Mouse (Mus musculus) NIH3T3 (cell line): Measurements from ENCODE around the gene Gramd1b.

Experiments
- DNase-seq: peaks from one replicate; pipeline ENCODE4 v3.0.0-alpha.2; 2012; ENCODE audit warnings: low read depth

The Gramd1b gene

DNA sequence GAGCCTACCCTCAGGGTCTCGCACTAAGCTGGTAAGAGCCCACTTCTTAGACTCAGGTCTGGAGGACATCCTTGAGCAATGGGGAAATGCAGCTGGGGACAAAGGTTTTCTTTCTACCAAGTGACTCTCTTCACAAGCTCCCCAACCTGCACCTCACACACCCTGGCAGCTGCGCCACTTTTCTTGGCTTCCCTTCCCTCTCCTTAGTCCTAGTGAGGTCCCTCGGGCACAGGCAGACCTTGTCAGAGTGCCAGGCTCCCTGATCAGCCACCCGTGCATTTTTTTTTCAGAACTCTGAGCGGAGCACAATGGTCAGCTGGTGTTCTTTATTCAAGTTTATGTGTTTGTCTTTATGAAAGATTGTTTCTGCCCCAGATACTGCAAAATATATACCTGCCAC, 194.5 kb downstream of the Gramd1b start:
- DNase-seq: peak; percentile 9

DNA sequence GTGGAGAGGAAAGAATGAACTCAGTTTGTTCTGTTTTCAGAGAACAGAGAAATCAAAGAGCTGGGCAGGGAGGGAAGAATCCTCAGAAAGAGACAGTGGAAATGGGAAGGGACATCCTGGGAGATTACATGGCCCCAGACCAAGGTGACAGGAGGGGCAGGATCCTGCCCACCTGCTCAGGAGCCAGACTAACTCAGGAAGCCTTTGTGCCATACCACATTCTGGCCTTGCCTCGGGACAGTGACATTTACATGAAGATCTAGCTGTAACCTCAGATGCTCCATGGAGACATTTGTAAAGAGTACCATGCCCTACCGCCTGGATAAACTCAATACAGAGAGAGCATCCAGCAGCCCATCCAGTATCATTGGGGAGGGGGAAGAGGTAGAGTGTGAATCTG, 196.6 kb downstream of the Gramd1b start:
- no peak for DNase-seq

DNA sequence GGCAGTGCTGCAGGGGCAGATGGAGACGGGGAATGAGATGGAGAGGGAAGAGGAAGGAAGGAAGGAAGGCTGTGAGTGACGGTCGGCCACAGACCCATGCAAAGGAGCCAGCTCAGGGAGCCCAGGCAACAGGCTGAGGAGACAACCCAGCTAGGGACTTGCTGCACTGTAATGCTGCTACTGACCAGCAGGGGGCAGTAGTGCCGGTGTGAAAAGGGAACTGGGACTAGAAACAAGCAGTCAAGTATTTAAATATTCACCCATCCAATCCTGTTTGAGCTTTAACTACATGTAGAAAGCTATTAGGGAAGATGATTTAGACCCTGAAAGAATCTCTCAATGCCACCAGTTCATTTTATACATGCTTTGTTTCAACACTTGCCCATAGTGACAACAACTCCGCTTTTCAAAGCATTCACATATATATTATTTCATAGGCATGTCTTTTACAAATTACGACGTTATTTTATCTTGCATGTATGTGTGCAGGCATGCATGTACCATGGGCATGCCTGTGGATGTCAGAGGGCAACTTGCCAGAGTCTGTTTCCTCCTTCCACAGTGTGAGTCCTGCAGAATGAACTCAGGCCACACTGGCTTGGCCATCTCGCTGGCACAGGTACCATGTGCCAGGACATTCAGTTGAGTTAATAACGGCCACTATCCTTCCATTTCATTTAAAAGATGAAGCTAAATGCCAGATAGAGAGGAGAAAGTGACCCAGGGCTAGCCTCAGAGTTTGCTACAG, 197.4 kb downstream of the Gramd1b start:
- peak; percentile 79 for DNase-seq

DNA sequence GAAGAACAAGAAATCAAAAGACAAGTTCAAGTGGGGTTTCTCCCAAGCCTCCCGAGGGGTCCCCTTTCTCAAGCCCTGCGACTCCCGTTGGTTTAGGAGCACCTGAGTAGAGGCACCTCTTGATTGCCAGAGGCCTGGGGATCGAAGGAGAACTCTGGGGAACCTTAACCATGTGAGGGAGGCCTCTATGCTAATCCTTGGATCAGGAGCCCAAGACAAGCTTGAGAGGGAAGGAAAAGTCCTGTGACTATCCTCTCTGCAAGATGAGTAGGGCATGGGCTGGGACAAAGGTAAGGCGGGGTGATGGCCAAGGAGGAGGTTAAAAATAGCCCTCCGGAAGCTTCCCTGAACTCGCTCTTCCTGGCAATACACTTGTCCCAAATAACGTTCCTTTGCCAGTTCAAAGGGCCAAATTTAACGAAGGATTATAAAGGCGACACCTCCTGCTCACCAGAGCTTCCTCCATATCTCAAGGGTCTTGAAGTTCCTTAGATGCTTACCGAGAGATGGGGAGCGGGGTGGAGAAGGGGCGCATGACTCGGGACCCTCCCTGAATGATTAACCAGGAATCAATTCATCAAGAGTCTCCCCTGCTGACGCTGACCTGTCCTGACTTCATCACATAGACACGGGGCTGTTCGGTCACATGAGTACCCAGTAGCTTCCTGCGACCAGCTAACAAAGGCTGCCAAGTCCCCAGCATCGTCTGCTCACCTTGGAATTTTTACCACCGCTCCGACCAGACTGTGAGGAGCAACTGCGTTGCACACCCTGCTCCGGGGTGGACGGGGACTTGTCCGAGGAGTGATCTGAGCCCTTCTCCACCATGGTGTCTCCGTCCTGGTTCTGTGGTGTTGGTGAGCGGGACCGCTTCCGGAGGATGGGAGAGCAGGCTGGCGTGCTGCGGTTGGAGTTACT, 198.2 kb downstream of the Gramd1b start:
- DNase-seq: no peak

DNA sequence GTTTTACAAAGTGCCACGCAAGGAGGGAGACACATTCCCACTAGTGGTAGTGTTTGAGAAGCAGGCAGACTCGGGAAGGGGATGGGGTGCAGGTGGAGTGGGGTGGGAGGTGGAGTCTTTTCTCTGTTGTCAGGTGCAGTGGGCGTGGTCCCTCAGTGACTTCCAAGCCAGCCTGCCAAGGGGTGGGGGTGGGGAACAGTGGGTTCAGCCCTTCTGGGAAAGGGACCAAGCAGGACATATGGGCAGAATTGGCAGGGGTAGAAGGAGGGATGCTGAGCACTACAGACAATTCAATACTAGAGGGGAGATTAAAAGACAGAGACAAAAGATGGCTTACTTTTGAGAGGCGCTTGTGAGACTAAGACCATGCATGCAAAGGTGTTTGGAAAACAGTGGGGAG, 198.9 kb downstream of the Gramd1b start:
- no peak for DNase-seq

DNA sequence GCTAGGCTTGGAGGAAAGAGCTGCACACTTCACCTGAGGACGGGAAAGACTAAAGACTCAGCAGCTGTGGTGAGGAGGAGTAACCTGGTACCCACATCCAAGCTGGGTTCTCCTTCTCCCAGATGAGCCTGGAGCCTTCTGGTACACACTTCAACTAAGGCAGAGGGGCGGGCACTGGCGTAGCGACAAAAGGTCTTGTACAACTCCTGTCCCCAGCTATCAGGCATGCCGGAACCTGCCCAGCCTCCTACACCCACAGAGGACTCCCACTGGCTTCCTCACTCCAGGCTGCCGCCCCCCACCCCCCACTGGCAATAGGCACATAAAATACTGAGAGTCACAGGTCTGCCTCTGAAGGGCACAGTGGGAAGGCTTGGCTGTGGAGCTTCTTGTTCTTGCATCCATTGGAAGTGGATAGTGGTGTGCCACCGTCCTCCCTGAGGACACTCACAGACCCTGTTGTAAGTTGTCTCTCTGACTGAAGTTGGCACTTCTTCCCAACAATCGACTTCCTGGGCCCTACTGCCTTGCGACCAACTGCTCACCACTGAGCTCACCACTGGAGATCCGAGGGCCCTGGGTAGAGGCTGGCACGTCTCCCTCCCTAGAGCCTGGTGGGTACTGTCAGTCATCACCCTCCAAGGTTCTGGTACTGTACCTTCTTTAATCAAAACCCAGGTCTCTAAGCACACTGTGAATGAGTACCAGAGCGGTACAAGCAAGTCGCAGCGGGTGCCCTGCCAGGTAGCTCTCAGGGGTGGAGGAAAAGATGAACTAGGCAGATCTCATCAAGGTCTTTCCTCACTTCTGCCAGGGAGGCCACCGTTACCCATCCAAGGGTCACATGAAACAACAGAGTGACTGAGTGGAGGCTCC, 199.5 kb downstream of the Gramd1b start:
- DNase-seq: no peak

DNA sequence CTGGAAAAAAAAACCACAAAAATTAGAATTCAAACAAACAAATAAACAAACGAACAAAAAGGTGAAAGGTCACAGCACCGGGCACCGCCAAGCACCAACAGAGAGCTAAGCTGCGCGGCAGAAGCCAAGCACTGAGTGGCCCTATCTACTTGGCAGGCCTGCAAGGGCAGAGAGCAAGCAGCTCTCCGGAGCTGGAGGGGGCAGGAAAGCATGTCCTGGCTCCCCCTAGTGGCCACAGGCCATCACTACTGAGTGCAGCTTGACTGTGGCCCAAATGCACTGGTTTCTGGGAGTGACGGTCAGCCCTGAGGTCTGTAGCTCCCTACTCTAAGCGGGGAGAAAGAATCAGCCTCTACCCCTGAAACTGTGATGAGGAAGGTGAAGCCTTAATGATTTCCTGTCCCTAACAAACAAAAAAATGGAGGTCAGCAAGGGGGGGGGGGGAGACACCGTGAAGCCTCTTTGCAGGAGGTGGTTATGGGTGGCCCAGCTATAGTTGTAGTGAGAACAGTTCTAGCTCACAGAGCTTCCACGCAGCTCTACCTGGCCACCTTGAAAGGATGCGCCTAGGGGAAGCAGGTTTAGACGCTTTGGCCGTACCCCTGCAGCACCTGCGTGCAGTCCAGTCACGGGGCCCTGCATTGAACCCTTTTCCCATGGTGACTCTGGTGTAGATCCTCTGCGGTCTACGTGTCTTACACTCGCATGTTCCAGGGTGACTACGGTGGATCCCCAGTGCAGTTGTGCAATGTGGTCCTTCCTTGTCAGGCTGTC, 200.4 kb downstream of the Gramd1b start:
- DNase-seq: peak; percentile 90

DNA sequence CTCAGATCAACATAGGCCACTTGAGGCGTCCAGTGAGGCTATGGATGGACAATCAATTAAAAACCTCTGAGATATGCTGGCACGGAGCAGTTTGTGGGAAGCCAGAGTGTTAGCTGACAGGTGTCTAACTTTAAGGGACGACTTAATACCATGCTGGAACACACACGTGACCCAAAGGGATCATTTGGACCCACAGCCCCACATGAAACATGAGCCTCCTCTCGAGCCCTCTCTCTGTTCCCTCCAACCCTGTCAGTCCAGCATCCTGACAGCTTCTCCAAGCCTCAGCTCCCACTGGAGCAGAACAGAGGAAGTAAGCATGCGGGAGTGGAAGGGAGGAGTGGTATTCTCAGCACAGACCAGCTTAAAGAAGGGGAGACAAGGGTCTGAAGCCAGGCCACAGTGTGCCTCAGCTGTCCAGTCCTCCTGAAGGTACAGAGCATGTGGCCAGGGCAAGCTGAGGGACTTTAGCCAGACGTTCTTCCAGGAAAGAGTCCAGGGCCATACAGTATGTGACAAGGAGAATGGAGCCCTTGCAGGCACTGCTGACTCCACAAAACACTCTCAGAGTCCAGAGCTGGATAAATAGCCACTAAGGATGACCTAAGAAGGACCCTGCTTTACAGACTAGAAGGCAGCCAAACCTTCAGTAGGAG, 204.8 kb downstream of the Gramd1b start:
- DNase-seq: no peak

DNA sequence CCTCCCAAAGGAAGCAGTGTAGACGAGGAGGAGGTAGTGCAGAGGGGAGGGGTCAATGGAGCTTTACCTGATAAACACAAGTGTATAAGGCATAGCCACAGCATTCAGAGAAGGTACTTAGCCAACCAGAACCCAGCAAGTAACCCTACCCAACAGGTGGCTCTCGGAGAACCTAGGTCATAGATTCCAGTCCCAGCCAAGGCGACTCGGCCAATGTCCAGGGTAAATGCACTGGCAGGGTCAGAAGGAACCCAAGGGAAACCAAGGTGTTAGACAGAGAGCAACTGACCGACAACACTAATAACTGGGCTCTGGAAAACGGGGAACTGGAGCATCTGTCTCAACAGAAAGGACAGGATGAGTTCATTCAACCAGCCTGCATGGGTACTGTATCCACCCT, 206.4 kb downstream of the Gramd1b start:
- no peak for DNase-seq

DNA sequence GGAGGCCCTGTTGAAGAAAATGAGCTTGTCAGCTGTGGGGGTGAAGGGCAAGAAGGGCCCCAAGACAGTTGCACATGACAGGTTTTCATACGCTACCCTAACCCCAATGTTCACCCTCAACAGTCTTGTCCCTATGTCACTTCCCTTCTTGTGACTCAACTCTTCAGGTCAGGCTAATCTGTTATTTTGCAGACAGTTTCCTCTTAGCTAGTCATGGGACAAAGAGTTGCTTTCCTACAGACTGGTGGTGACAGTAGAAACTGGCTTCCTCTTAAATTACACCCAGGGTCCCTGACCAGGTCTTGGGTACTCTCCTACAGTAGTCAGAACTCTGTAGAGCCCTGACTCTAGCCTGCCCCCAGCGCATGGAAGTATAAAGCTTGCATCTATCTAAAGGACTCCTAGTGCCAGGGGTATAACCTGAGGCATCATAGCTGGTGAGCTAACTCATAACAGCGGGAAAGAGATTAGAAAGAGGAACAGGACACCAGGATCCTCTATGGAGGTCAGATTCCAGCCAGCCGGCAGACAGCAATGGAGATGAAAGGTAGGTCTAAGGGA, 206.9 kb downstream of the Gramd1b start:
- no peak for DNase-seq

DNA sequence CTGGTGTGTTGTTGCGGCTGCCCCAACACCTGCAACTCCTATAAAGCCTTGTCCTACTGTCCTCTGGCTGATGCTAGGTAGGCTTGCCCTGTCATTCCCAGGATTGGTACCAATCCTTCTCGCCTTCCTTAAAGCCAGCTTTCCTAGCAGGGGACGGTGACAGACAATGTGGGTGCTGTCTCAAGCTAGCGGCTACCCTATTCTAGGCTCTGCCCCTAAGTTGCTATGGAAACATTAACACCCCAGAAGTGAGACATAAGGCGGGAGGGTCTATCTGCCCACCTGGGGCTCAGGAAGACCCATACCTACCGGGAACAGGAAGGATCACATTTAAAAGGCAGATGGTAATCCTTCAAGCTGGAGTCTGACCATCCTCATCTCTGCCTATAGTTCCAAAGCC, 207.4 kb downstream of the Gramd1b start:
- no peak for DNase-seq

DNA sequence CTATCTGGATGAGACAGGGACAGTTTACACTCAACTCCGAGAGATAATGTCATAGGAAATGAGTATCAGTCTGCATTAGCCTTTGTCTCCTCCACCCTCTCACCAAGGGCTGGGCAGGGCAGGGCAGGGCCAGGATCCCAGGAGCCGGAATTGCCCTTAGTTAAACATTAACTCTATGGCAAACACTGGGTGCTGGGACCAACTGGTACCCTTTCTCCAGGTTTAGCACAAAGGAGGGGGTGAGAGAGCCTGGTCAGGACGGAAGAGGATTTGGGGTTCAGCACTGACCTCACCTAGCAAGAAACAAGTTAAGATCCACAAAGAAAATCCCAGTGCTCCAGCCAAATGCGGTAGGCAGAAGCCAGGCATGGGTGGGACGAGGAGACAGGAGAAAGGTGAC, 208.0 kb downstream of the Gramd1b start:
- DNase-seq: no peak

DNA sequence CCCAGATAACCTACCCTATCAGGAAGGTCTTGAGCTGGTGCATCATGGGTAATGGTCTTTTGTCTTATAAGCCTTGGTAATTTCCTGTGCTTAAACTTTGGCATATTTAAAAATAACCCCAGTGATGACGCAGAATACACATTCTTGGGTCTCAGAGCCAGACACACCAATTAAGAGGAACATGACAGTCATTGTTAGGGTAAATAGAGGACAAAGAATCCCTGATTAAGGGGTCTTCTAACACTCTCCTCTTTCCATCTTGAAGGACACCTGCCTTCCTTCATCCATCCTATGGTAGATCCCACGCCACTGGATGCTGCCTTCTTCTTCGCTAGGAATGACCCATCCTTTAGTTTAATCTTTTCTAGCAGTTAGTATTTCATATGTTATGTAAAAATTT, 208.8 kb downstream of the Gramd1b start:
- DNase-seq: no peak

DNA sequence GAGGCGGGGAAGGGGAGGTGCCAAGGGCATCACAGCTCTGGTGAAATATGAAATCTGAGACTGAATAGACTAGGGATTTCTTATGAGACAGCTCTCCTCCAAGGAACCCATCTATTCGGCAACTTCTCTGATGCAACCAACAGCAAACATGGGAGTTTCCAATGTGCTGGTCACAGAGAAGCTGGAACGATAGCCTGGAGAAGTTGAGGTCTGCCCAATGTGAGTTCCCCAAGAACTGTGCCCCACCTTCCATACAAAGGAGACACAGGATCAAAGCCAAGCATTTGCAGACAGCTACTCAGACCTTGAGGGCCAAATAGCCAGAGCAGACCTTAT, 209.5 kb downstream of the Gramd1b start:
- DNase-seq: no peak

DNA sequence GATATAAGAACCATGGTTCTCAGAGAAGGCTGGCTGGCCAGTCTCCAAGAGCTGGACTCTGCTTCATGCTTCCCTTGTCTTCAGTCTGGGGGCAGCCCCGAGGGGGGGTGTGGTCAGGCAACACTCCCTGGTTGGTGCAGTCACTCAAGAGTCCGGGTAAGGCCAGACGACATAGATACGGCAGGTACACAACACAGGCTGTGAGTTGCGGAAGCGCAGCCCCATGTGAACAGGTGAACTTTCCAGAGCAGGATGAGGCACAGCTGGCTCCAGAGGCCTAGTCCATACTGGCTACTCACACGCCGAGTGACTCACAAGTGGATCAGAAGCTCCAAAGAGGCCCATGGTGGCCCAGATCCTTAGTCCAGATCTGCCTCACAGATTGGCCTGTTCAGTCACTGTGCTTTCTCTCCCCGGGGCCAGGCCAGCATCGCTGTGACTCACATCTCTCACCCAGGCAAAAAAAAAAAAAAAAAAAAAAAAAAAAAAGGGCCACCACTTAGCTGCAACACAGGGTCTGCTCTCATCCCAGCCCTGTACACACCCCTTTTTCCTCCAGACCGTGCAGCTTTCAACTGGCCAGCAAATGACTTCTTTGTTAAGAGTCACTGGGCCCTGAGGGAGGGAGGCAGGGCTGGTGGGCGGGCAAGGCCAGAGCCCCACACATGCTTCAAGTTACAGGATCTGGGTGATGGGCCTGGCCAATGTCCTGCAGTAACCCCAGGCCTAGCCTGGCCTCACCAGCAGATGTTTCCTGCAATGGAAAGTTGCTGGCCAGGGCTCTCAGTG, 210.1 kb downstream of the Gramd1b start:
- peak; percentile 95 for DNase-seq

DNA sequence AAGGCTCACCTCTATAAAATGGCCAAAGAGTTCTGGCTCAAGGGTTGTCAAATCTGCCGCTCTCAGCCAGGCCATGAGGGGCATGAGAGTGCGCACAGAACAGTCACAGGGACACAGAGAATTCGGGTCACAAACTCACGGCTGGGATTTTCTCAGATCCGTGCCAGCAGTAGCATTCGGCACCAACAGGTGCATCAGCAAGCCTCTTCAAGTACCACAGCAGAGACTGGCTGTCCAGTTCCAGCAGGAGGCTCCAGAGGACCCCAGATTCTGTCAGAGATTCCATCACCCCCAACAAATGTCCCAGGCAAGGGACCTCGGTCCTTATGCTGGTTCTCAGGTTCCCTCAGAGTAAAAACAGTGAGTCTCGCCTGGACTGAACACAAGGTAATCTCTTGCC, 210.8 kb downstream of the Gramd1b start:
- DNase-seq: no peak

DNA sequence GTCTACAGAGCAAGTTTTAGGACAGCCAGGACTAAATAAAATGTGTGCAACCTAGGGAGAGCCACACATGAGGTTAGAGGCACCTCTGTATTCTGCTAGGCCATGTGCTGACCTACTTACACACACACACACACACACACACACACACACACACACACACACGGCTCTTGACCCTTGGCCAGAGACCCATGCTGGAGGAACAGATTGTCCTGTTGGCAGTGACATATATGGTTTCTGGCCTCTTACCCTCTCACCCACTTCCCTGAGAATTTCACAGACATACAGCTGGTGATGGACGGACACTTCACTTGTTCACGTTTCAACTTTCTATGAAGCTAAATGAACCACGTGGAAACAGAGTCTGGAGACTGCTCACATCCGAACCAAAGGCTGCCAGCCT, 212.4 kb downstream of the Gramd1b start:
- DNase-seq: no peak

DNA sequence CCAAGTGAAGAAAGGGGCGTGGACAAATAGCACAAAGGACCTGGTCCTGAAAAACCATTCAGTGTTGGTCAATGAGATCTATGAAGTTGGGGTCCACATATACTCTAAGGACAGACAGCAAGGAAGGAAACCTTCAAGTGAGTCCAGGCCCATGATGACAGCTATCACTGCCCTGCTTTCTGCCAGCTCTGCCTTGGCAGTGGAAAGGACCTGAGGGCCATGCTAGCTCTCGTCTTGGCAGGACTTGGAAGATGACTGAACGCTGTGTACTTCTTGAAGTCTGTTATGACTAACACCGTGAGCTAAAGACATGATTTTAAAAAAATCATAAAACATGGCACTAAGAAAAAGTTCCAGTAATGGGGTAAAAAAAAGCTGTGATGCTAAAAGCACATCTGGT, 213.4 kb downstream of the Gramd1b start:
- peak; percentile 12 for DNase-seq

DNA sequence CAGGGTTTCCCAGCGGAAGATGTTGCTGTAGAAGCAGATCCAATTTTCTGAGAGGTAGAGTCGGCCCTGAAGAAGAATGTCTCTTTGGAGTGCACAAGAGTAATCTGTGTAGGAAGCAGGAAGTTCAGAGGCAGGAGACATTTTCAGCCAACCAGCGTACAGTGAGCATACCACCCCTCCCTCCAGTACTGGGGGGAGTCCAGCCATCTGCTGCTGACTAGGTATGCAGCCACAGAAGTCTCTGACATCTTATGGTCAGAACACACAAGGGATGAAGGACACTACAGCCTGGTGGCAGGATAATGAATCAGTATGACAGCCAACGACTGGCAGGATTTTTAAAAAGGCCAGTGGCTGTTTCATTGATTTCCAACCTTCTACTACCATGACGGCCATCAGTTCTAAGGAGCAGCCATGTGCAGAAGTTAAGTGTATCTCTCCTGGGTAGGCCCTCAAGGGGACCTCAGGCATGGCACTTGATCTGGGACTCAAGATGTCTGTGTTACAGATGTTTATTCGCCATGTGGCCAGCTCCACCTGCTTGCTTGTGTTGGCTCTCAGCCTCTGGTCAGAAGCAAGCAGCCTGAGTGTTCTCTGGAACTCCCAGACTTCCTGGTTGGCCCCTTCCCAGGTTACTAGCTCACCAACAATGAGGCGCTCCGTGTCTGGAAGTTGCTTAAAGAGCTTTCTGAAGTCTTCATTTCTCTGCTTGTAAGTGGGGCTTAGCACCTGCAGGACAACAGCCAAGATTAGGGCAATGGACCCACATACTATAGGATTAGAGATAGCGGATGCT, 214.1 kb downstream of the Gramd1b start:
- peak; percentile 15 for DNase-seq
